Mouse (Mus musculus) kidney, adult 8-10 months (tissue): Measurements from ENCODE around the gene Pik3r5.

Source experiments
- DNase-seq, 2 experiments: peaks; one replicate each; pipeline ENCODE4 v3.0.0; 2022

Pik3r5 gene

GRCm38 (mm10) chr11:68451282-68451735 is 19.4 kb downstream of the Pik3r5 start:
- DNase-seq, result no peak

- DNase-seq, result no peak
Measured at GRCm38 (mm10) chr11:68451747-68452405, 20.0 kb downstream of the Pik3r5 start.

GRCm38 (mm10) chr11:68452740-68453139 is 20.8 kb downstream of the Pik3r5 start:
- no peak for DNase-seq

GRCm38 (mm10) chr11:68453301-68453700 is 21.4 kb downstream of the Pik3r5 start:
- no peak for DNase-seq

- DNase-seq, result no peak
Measured at GRCm38 (mm10) chr11:68458086-68458485, 26.2 kb downstream of the Pik3r5 start.

- no peak for DNase-seq
Measured at GRCm38 (mm10) chr11:68459021-68459420, 27.1 kb downstream of the Pik3r5 start.

GRCm38 (mm10) chr11:68459486-68459885 is 27.6 kb downstream of the Pik3r5 start:
- DNase-seq, result no peak

GRCm38 (mm10) chr11:68462716-68463115 is 30.8 kb downstream of the Pik3r5 start:
- no peak for DNase-seq

- no peak for DNase-seq
Measured at GRCm38 (mm10) chr11:68464260-68464659, 32.3 kb downstream of the Pik3r5 start.

GRCm38 (mm10) chr11:68465090-68465489 is 33.2 kb downstream of the Pik3r5 start:
- no peak for DNase-seq

- no peak for DNase-seq
Measured at GRCm38 (mm10) chr11:68467441-68467840, 35.5 kb downstream of the Pik3r5 start.

- DNase-seq, result no peak
Measured at GRCm38 (mm10) chr11:68467962-68468612, 36.2 kb downstream of the Pik3r5 start.

GRCm38 (mm10) chr11:68468886-68469285 is 37.0 kb downstream of the Pik3r5 start:
- no peak for DNase-seq

- no peak for DNase-seq
Measured at GRCm38 (mm10) chr11:68472162-68472849, 40.4 kb downstream of the Pik3r5 start.

GRCm38 (mm10) chr11:68474600-68474999 is 42.7 kb downstream of the Pik3r5 start:
- DNase-seq, result peak in 1 of 2 experiments; percentile 8

GRCm38 (mm10) chr11:68475676-68476075 is 43.8 kb downstream of the Pik3r5 start:
- no peak for DNase-seq

- DNase-seq, result no peak
Measured at GRCm38 (mm10) chr11:68477661-68478060, 45.7 kb downstream of the Pik3r5 start.

- no peak for DNase-seq
Measured at GRCm38 (mm10) chr11:68478574-68478981, 46.7 kb downstream of the Pik3r5 start.

GRCm38 (mm10) chr11:68480660-68481059 is 48.7 kb downstream of the Pik3r5 start:
- no peak for DNase-seq

- no peak for DNase-seq
Measured at GRCm38 (mm10) chr11:68482001-68482400, 50.1 kb downstream of the Pik3r5 start.

- DNase-seq, result no peak
Measured at GRCm38 (mm10) chr11:68483213-68483612, 51.3 kb downstream of the Pik3r5 start.

- no peak for DNase-seq
Measured at GRCm38 (mm10) chr11:68484431-68484830, 52.5 kb downstream of the Pik3r5 start.

- peak; percentile 19 to 28 for DNase-seq
Measured at GRCm38 (mm10) chr11:68485206-68485942, 53.5 kb downstream of the Pik3r5 start.
